Comparison of ENCODE assay signal across 12 mouse cellular contexts in genomic region chr6:113843248-113843647, GRCm38 (mm10).
DNase-seq lines count a peak whose midpoint lies in the region; ATAC-seq and TF ChIP-seq lines count a peak whose summit lies in the region.
"Had no signal": no experiment of that assay in that cellular context is flagged by ENCODE, and none has a peak within 500 bp of the region (broad histone marks: within the 10 kb centered on the region; RNA-seq: fewer than 3 reads in every experiment).

No protein-coding gene starts in this region.

- H3K9me3 ChIP-seq in kidney, embryonic 15.5 days (replicated peaks): no peaks in the 10 kb centered on the region
- H3K9me3 ChIP-seq in heart, embryonic 11.5 days (replicated peaks; ENCODE audit: control insufficient read depth, low read length): no peaks in the 10 kb centered on the region
- H3K9me3 ChIP-seq: forebrain, embryonic 13.5 days had no signal

- ATAC-seq in kidney, embryonic 15.5 days (replicated peaks; ENCODE audit: low FRiP score): peak; percentile 64; the same call in 1 of the 2 replicates
- ATAC-seq in heart, embryonic 11.5 days (replicated peaks; ENCODE audit: insufficient number of reproducible peaks, low FRiP score, low TSS enrichment): no peak
- ATAC-seq: forebrain, embryonic 13.5 days had no signal

- DNase-seq in kidney, postnatal 14 days: no peak
- peak; percentile 22 for DNase-seq in ES-CJ7 (ENCODE audit: low read depth, low spot score)
- peak; percentile 32 for DNase-seq in R1 (ENCODE audit: low read depth, low spot score)
- peak; percentile 6 for DNase-seq in hindlimb bud, embryonic 11.5 days (ENCODE audit: extremely low spot score, low read depth, low spot score)
- no peak for DNase-seq in spleen, postnatal 14 days (ENCODE audit: low spot score in 2 of 2)
- no peak for DNase-seq in left cerebral cortex, adult 2 months (ENCODE audit: extremely low spot score in 1 of 2, low spot score in 2 of 2)
- DNase-seq: right cerebral cortex, postnatal 14 days had no signal

- H3K36me3 ChIP-seq in kidney, embryonic 15.5 days: no peaks in the 10 kb centered on the region
- no peaks in the 10 kb centered on the region for H3K36me3 ChIP-seq in heart, embryonic 11.5 days (ENCODE audit: control insufficient read depth, insufficient read depth, low read length)

- H3K9ac ChIP-seq in kidney, embryonic 15.5 days: no peak overlapping the region
- H3K9ac ChIP-seq in heart, embryonic 11.5 days (ENCODE audit: low read depth, low read length): no peak overlapping the region
- H3K9ac ChIP-seq: forebrain, embryonic 13.5 days had no signal

- WGBS in kidney, embryonic 15.5 days: 8% methylated on average over 3 of the region's 3 CpGs
- WGBS in heart, embryonic 11.5 days (ENCODE audit: insufficient replicate concordance): 14% methylated on average over 3 of the region's 3 CpGs

- no peak for TF ChIP-seq CTCF in left cerebral cortex, adult 2 months (IDR thresholded peaks at IDR 0.05)

- H3K4me3 ChIP-seq in kidney, embryonic 15.5 days (replicated peaks): no peak overlapping the region
- H3K4me3 ChIP-seq in heart, embryonic 11.5 days (ENCODE audit: low read depth, low read length): no peak overlapping the region
- H3K4me3 ChIP-seq in left cerebral cortex, adult 2 months: no peak overlapping the region
- H3K4me3 ChIP-seq: forebrain, embryonic 13.5 days had no signal

- no peaks in the 10 kb centered on the region for H3K4me1 ChIP-seq in kidney, embryonic 15.5 days
- H3K4me1 ChIP-seq in heart, embryonic 11.5 days (ENCODE audit: control insufficient read depth, insufficient read depth, low read length): no peaks in the 10 kb centered on the region

- H3K27ac ChIP-seq in kidney, embryonic 15.5 days: no peak overlapping the region
- no peak overlapping the region for H3K27ac ChIP-seq in heart, embryonic 11.5 days (ENCODE audit: low read depth, low read length)
- no peak overlapping the region for H3K27ac ChIP-seq in left cerebral cortex, adult 2 months
- H3K27ac ChIP-seq: forebrain, embryonic 13.5 days; macrophage had no signal

- H3K27me3 ChIP-seq in kidney, embryonic 15.5 days: no peaks in the 10 kb centered on the region
- H3K27me3 ChIP-seq in heart, embryonic 11.5 days (ENCODE audit: control insufficient read depth, insufficient read depth, low read length): peaks cover 35% of the 10 kb centered on the region
- H3K27me3 ChIP-seq: forebrain, embryonic 13.5 days had no signal

- no peak overlapping the region for H3K4me2 ChIP-seq in kidney, embryonic 15.5 days
- no peak overlapping the region for H3K4me2 ChIP-seq in heart, embryonic 11.5 days
- H3K4me2 ChIP-seq: forebrain, embryonic 13.5 days; liver, embryonic 11.5 days had no signal

- intact Hi-C loops in left cerebral cortex, adult 2 months (cut with DNase I): no loop called here

Comparison
In these comparisons a context has a peak if more than half of its experiments do, and no peak if none do; other contexts are left out.
1. DNase-seq: peak in ES-CJ7 (single experiment), R1 (single experiment) and hindlimb bud, embryonic 11.5 days (single experiment); none in kidney, postnatal 14 days (single experiment), spleen, postnatal 14 days (0 of 2) and left cerebral cortex, adult 2 months (0 of 2).